Mouse (Mus musculus) lung, embryonic 14.5 days (tissue): ENCODE data around the gene Ube2d2b. TPM values are rescaled to one million over a fixed set of nuclear protein-coding genes. Genes with fewer than 3 reads are reported as not detected.

ENCODE experiments used
- ATAC-seq: fragments of 200-750 bp; cut with Nextera tagmentation; 2 replicates; pipeline ENCODE4 v1.8.0; 2017; ENCODE audit warnings: mild to moderate bottlenecking, moderate TSS enrichment, moderate library complexity; ENCODE audit not compliant: insufficient read depth
- DNase-seq: peaks from one replicate; pipeline ENCODE4 v3.0.0-alpha.2; 2015
- H3K27ac ChIP-seq: fragments of 300-500 bp; sonication (generic); 2 replicates; pipeline ENCODE4 v1.5.1; 2014; ENCODE audit warnings: low read depth, mild to moderate bottlenecking, moderate library complexity
- H3K27me3 ChIP-seq: fragments of 300-500 bp; sonication (generic); 2 replicates; pipeline ENCODE4 v1.6.1; 2014; ENCODE audit warnings: low read length, control low read depth; ENCODE audit not compliant: insufficient read depth
- H3K36me3 ChIP-seq: fragments of 300-500 bp; sonication (generic); 2 replicates; pipeline ENCODE4 v1.6.1; 2014; ENCODE audit warnings: control low read depth; ENCODE audit not compliant: insufficient read depth
- H3K4me1 ChIP-seq: fragments of 300-500 bp; sonication (generic); 2 replicates; pipeline ENCODE4 v1.6.1; 2014; ENCODE audit warnings: antibody characterized with exemption, control low read depth; ENCODE audit not compliant: insufficient read depth
- H3K4me2 ChIP-seq: fragments of 300-500 bp; sonication (generic); 2 replicates; pipeline ENCODE4 v1.6.1; 2014; ENCODE audit warnings: mild to moderate bottlenecking
- H3K4me3 ChIP-seq: fragments of 300-500 bp; sonication (generic); 2 replicates; pipeline ENCODE4 v1.5.1; 2014; ENCODE audit warnings: low read depth, low read length
- H3K9ac ChIP-seq: fragments of 300-500 bp; sonication (generic); 2 replicates; pipeline ENCODE4 v1.6.1; 2014
- H3K9me3 ChIP-seq: fragments of 300-500 bp; sonication (generic); 2 replicates; pipeline ENCODE4 v1.6.1; 2016; ENCODE audit warnings: low read depth, low read length, control low read depth
- CTCF ChIP-seq: IDR thresholded peaks from 2 replicates; pipeline ENCODE4 v1.5.1; 2016; ENCODE audit warnings: antibody characterized with exemption, low read depth
- WGBS: fragments of 180-500 bp; shearing (Covaris S2); extraction: QIAGEN DNeasy Blood & Tissue Kit; methylation state at CpG from one replicate; pipeline ENCODE4 v1.1.7; 2014; 5-methylcytosine and 5-hydroxymethylcytosine counted together
- polyA plus RNA-seq: library from polyadenylated mRNA; unstranded; fragments of >200 nt; fragmentation: Nextera tagmentation; extraction: Ambion mirVana; gene quantifications from 2 replicates; pipeline ENCODE4 v1.2.1, GENCODE M21; 2014

The Ube2d2b gene
- polyA plus RNA-seq, result 0.11 and 0.50 TPM in 2 replicates

DNA sequence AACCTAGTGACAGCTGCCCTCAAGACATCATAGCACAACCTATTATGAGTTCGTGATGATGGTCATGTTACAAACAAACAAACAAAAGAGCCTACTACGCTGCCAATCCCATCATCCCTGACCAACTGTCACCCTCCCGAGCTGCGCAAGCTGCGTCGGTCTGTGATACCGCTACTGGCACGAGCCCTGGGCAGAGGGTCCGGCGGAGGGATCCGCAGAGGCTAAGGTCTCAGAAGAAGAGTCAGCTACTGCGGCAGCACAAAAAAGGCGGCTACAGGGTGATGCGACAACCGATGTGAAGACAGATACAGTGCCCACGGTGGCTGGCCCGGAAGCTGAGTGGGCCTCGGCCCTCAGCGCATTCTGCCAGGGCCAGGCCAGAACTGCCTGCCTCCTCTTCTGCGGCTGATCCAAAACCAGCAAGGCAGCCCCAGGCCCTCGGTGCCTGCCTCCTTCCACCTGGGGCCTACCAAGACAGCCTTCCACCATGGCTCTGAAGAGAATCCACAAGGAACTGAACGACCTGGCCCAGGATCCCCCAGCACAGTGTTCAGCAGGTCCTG lies at the start of gene Ube2d2b:
Gene Ube2d2b (plus strand): TSS at position 102 of the 563 bp plus-strand sequence.
- Histone ChIP-seq H3K9ac (no peak within 1 kb of the TSS), H3K36me3 (peaks cover 4% of the 10 kb centered on the region; the same call in 1 of the 2 replicates), H3K4me3 (no peak within 1 kb of the TSS), H3K27ac (no peak within 1 kb of the TSS), H3K4me2 (no peak within 1 kb of the TSS), H3K27me3 (no peaks in the 10 kb centered on the region), H3K9me3 (0 out of 2 replicates have a peak, but pooled peaks cover 5% of the 10 kb centered on the region), H3K4me1 (peaks cover 10% of the 10 kb centered on the region; the same call in 1 of the 2 replicates)
- 97% methylated on average over 22 of the region's 22 CpGs for WGBS
- ATAC-seq (no peak), DNase-seq (no peak)
- no peak for TF ChIP-seq CTCF

DNA sequence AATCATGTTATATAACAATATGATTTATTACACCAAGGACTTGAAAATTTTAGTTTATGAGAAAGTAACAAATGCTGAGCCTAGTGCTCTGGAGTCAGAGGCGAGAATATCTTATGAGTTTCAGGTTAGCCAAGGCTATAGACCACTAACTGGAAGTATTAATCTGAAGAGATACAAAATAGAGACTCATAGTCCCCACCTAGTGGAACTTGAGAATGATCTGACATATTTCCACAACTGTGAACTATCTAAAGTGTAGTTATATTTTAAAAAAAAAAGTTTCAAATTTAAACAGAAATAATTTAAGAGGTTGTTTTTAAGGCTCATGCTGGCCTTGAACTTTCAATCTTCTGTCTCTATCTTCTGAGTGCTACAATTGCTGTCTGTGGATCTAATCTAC lies 47.5 kb upstream of the Ube2d2b start:
- WGBS, result 93% methylated on average over 1 of the region's 1 CpGs
- peaks cover 11% of the 10 kb centered on the region; the same call in 1 of the 2 replicates for H3K36me3 ChIP-seq
- DNase-seq, result peak; percentile 9
- H3K4me3 ChIP-seq, result no peak overlapping the region
- no peak for TF ChIP-seq CTCF
- H3K27me3 ChIP-seq, result no peaks in the 10 kb centered on the region
- H3K4me2 ChIP-seq, result no peak overlapping the region
- H3K27ac ChIP-seq, result no peak overlapping the region
- no peaks in the 10 kb centered on the region for H3K9me3 ChIP-seq
- no peak for ATAC-seq
- H3K9ac ChIP-seq, result no peak overlapping the region
- H3K4me1 ChIP-seq, result no peaks in the 10 kb centered on the region

DNA sequence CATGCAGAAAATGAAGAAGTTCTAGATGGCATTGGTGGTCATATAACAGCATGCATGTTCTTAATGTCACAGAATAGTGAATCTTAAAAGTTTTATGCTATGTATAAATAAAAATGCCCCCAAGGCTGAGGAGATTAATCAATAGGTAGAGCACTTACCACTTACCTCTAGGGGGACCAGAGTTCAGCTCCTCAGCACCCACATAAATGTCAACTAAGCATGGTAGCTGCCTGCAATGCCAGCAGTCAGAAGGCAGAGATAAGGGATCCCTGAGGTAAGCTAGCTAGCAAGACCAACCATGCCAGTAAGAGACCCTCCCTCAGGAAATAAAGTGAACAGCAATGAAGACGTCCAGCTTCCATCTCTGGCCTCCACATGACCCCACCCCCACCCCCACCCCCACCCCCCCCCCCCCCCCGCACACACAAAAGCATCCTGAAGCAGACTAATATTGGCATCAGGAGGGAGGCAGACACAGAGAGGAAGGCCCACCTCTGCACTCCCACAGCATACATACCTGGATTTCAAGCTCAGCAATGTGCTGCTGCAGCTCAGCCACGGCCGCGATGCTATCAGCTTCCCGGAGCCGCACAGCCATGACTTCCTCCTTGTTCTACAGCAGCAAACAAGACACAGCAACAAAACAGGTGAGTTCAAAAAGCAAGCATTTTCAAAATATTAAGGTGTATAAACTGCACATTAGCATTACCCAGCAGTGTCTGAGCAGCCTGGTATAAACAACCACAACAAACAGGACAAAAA lies 42.0 kb upstream of the Ube2d2b start:
- no peaks in the 10 kb centered on the region for H3K9me3 ChIP-seq
- WGBS, result 79% methylated on average over 7 of the region's 7 CpGs
- TF ChIP-seq CTCF, result no peak
- H3K9ac ChIP-seq, result no peak overlapping the region
- no peak for DNase-seq
- no peaks in the 10 kb centered on the region for H3K27me3 ChIP-seq
- H3K4me3 ChIP-seq, result no peak overlapping the region
- H3K36me3 ChIP-seq, result 0 out of 2 replicates have a peak, but pooled peaks cover 12% of the 10 kb centered on the region
- no peak for ATAC-seq
- no peak overlapping the region for H3K4me2 ChIP-seq
- H3K4me1 ChIP-seq, result no peaks in the 10 kb centered on the region
- no peak overlapping the region for H3K27ac ChIP-seq

DNA sequence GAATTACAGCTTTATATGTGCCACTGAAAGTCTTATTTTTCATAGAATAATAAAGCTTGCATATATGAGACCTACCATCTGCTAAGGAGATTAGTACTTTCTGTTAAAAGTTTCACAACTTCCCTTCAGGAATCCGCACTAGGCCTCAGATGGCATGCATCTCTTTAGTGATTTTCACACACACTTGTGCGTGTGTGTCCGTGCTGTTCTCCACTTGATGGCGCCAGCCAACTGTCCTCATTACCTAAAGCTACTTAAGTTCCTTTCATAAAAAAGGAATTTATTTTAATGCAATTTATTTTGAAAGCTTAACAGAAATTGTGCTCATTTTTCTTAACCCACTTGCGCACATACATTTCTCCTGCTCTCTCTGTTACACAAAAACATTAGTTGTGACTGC lies 40.4 kb upstream of the Ube2d2b start:
- H3K4me3 ChIP-seq, result no peak overlapping the region
- H3K4me1 ChIP-seq, result 0 out of 2 replicates have a peak, but pooled peaks cover 2% of the 10 kb centered on the region
- DNase-seq (peak; percentile 69), ATAC-seq (no peak)
- H3K9me3 ChIP-seq, result no peaks in the 10 kb centered on the region
- no peaks in the 10 kb centered on the region for H3K27me3 ChIP-seq
- H3K36me3 ChIP-seq, result 0 out of 2 replicates have a peak, but pooled peaks cover 12% of the 10 kb centered on the region
- WGBS, result 68% methylated on average over 5 of the region's 5 CpGs
- no peak overlapping the region for H3K4me2 ChIP-seq
- peak; percentile 63 for TF ChIP-seq CTCF
- no peak overlapping the region for H3K27ac ChIP-seq
- H3K9ac ChIP-seq, result no peak overlapping the region

- DNase-seq, result no peak
- H3K4me3 ChIP-seq, result no peak overlapping the region
- H3K4me1 ChIP-seq, result 0 out of 2 replicates have a peak, but pooled peaks cover 2% of the 10 kb centered on the region
- H3K4me2 ChIP-seq, result no peak overlapping the region
- H3K27me3 ChIP-seq, result no peaks in the 10 kb centered on the region
- 82% methylated on average over 2 of the region's 2 CpGs for WGBS
- H3K9me3 ChIP-seq, result no peaks in the 10 kb centered on the region
- no peak overlapping the region for H3K9ac ChIP-seq
- H3K27ac ChIP-seq, result no peak overlapping the region
- ATAC-seq, result no peak
- no peak for TF ChIP-seq CTCF
- peaks cover 18% of the 10 kb centered on the region; the same call in 1 of the 2 replicates for H3K36me3 ChIP-seq
Observed at GRCm38 (mm10) chr5:107791966-107792365, 37.9 kb upstream of the Ube2d2b start.

- WGBS, result 95% methylated on average over 3 of the region's 3 CpGs
- no peaks in the 10 kb centered on the region for H3K9me3 ChIP-seq
- no peaks in the 10 kb centered on the region for H3K27me3 ChIP-seq
- H3K36me3 ChIP-seq, result peaks cover 21% of the 10 kb centered on the region
- no peak overlapping the region for H3K4me3 ChIP-seq
- ATAC-seq, result no peak
- no peak overlapping the region for H3K4me2 ChIP-seq
- 0 out of 2 replicates have a peak, but pooled peaks cover 2% of the 10 kb centered on the region for H3K4me1 ChIP-seq
- TF ChIP-seq CTCF, result no peak
- no peak overlapping the region for H3K27ac ChIP-seq
- H3K9ac ChIP-seq, result no peak overlapping the region
- no peak for DNase-seq
Observed at GRCm38 (mm10) chr5:107792516-107792915, 37.4 kb upstream of the Ube2d2b start.

DNA sequence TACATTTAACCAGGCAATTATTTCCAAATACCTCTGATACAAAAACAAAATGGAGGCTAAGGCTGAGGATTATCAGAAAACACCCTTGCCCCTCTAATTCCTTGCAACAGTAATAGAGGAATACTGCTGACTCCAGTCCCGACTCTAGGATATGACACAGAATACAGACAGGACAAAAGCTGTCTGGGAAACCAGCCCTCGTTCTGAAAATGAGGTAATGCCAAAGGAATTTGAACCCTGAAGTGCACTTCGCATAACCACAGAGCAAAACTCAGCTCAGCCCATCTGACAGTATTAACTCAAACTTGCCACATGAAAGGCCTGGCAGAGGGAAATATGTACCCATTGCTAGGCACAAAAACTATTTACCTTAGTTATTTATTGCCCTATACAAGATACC lies 36.6 kb upstream of the Ube2d2b start:
- Histone ChIP-seq H3K4me2 (no peak overlapping the region), H3K27me3 (no peaks in the 10 kb centered on the region), H3K4me1 (0 out of 2 replicates have a peak, but pooled peaks cover 2% of the 10 kb centered on the region), H3K36me3 (peaks cover 22% of the 10 kb centered on the region), H3K27ac (no peak overlapping the region), H3K9ac (no peak overlapping the region), H3K4me3 (no peak overlapping the region), H3K9me3 (no peaks in the 10 kb centered on the region)
- peak; percentile 86; the same call in 1 of the 2 replicates for ATAC-seq
- WGBS, result 12% methylated on average over 3 of the region's 3 CpGs
- no peak for TF ChIP-seq CTCF
- DNase-seq, result peak; percentile 73
